Mouse (Mus musculus) hindbrain, embryonic 10.5 days (tissue): Measurements from ENCODE around the gene Rsu1. TPM values are rescaled to one million over a fixed set of nuclear protein-coding genes. Genes with fewer than 3 reads are reported as not detected.

ENCODE experiments used
- DNase-seq: peaks from one replicate; pipeline ENCODE4 v3.0.0-alpha.2; 2017; ENCODE audit warnings: low spot score
- H3K27ac ChIP-seq: fragments of 300-500 bp; sonication (generic); 2 replicates; pipeline ENCODE4 v1.5.1; 2016; ENCODE audit warnings: mild to moderate bottlenecking, moderate library complexity
- H3K27me3 ChIP-seq: fragments of 300-500 bp; sonication (generic); 2 replicates; pipeline ENCODE4 v1.6.1; 2016; ENCODE audit warnings: mild to moderate bottlenecking; ENCODE audit not compliant: poor library complexity, insufficient read depth, severe bottlenecking
- H3K36me3 ChIP-seq: fragments of 300-500 bp; sonication (generic); 2 replicates; pipeline ENCODE4 v1.6.1; 2016; ENCODE audit warnings: mild to moderate bottlenecking, moderate library complexity
- H3K4me1 ChIP-seq: fragments of 300-500 bp; sonication (generic); replicated peaks from 2 replicates; pipeline ENCODE4 v1.6.1; 2016; ENCODE audit warnings: mild to moderate bottlenecking
- H3K4me3 ChIP-seq: fragments of 300-500 bp; sonication (generic); 2 replicates; pipeline ENCODE4 v1.5.1; 2016; ENCODE audit warnings: mild to moderate bottlenecking, moderate library complexity
- H3K9me3 ChIP-seq: fragments of 300-500 bp; sonication (generic); 2 replicates; pipeline ENCODE4 v1.6.1; 2016; ENCODE audit warnings: mild to moderate bottlenecking, moderate library complexity
- WGBS: fragments of 180-500 bp; shearing (Covaris S2); methylation state at CpG from one replicate; pipeline ENCODE4 v1.1.7; 2016; 5-methylcytosine and 5-hydroxymethylcytosine counted together
- polyA plus RNA-seq: library from polyadenylated mRNA; unstranded; fragments of >200 nt; fragmentation: Nextera tagmentation; extraction: Ambion mirVana; gene quantifications from 2 replicates; pipeline ENCODE4 v1.2.1, GENCODE M21; 2016

Gene Rsu1
- polyA plus RNA-seq, 1 experiment from 2014 or later, result 71.6 TPM

DNA sequence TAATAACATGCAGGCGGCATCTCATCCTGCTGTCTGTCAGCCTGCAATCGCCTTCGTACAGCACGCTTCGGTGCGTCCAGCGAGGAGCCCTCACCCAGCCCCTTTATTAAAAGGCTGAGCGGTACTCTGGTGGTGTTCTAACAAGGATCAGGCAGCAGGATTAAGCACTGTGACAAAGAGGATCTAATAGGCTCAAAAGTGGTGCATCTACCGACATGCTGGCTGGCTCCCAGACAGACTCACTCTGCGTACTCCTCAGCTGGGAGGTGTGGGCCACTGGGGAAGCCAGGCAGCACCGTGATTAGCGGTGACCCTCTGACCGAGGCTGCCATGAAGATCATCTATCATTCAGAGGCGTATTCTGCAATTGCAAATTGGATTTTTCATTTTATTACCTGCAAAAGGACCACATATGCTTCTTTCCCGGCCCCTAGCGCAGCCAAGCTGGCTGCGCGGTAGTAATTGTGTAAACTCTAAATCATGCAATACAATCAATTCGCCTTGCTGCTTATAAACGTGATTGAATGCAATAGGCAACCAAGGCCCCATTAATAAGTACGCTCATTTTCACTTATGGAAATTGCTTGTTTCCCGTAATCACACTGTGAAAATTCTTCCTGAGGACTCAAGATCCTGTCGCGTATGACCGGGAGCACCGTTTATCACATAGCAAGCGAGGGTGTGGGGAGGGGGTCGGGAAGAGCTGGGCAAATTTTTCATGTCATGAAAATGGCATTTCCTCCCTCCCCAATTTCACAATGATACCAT lies 95.5 kb downstream of the Rsu1 start:
- Histone ChIP-seq H3K27ac (peak overlapping the region; percentile 6; the same call in 1 of the 2 replicates), H3K27me3 (no peaks in the 10 kb centered on the region), H3K4me3 (no peak overlapping the region), H3K4me1 (peaks cover 29% of the 10 kb centered on the region), H3K36me3 (no peaks in the 10 kb centered on the region), H3K9me3 (no peaks in the 10 kb centered on the region)
- peak; percentile 25 for DNase-seq
- WGBS, result 74% methylated on average over 28 of the region's 28 CpGs

GRCm38 (mm10) chr2:13174461-13174860 lies 96.8 kb downstream of the Rsu1 start:
- WGBS, result 58% methylated on average over 7 of the region's 7 CpGs
- H3K27me3 ChIP-seq, result no peaks in the 10 kb centered on the region
- DNase-seq, result no peak

DNA sequence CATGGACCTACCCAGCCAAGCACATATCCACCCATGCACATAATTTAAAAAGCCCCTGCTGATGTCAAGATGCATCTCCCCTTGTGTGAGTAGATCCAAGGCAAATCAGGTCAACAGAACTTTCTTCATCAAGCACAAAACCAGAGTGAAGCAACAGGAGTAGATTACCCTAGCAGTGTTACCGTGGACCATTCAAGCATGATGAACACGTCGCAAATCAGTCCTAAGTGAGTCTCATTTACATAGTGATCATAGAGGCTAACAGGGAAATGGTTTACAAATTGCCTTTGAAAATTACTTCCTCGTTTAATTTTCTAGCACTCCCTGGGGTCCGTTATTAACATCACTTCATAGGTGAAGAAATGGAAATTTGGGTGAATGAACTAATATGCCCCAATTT lies 100.6 kb downstream of the Rsu1 start:
- Histone ChIP-seq H3K4me1 (peaks cover 15% of the 10 kb centered on the region), H3K9me3 (no peaks in the 10 kb centered on the region), H3K36me3 (no peaks in the 10 kb centered on the region), H3K27ac (no peak overlapping the region), H3K4me3 (no peak overlapping the region), H3K27me3 (no peaks in the 10 kb centered on the region)
- DNase-seq, result no peak
- WGBS, result 93% methylated on average over 5 of the region's 5 CpGs

More at GRCm38 (mm10) chr2:13174461-13174860, 96.8 kb downstream of the Rsu1 start:
- Histone ChIP-seq H3K9me3 (no peaks in the 10 kb centered on the region), H3K4me1 (peaks cover 29% of the 10 kb centered on the region), H3K27ac (peak overlapping the region; percentile 6; the same call in 1 of the 2 replicates), H3K36me3 (no peaks in the 10 kb centered on the region), H3K4me3 (no peak overlapping the region)

DNA sequence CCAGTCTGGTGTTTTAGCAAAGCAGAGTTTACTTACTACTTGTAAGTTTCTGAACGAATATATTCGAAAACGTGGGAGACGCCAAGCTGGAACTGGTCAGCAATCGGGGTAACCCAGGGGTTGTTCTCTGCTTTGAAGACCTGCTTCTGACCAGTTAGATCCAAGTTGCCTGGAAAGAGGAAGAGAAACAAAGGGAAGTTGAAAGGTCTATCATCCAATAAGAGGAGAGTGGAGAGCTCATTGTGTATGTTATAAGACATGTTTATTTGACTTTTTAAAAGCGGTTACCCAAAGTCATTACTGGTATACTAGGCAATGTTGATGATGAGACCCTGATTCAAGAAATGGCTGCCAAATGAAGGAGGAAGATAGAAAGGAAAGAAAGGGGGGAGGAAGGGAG lies 101.3 kb downstream of the Rsu1 start:
- 92% methylated on average over 6 of the region's 6 CpGs for WGBS
- no peak for DNase-seq
- no peaks in the 10 kb centered on the region for H3K9me3 ChIP-seq
- no peaks in the 10 kb centered on the region for H3K36me3 ChIP-seq
- H3K4me3 ChIP-seq, result no peak overlapping the region
- no peak overlapping the region for H3K27ac ChIP-seq
- peaks cover 8% of the 10 kb centered on the region for H3K4me1 ChIP-seq
- H3K27me3 ChIP-seq, result no peaks in the 10 kb centered on the region

DNA sequence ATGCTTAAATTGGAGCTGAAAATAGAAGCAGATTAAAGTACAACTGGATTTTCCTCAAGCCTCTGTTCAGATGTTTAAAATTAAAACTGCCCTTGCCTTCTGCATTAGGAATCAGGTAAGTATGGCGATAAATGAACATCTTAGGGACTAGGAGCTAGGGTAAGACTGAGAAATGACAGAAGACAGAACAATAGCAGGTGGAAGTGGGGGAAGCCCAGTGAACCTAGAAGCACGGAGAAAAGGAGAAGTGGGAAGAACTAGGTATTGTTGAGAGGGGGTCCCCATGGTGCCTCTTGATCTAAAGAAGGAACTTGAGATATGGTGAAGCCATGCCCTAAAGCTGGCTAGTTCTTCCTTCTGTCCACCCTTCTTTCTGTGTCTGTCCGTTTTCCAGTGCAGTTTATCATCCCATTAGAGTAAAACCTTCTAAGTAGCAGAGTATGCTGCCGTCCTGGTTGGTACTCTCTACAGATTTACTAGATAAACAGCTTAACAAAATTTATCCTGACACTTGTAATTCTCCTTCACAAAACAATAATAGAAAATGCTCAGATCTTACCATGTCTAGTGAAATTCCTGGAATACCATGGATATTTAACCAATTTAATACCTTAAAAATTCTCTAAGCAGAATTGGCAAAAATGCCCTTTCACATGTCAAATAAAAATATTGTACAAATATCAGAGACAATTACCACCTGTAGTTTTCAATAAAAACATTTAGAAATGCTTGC lies 101.9 kb downstream of the Rsu1 start:
- H3K36me3 ChIP-seq, result no peaks in the 10 kb centered on the region
- H3K27ac ChIP-seq, result no peak overlapping the region
- H3K9me3 ChIP-seq, result no peaks in the 10 kb centered on the region
- no peaks in the 10 kb centered on the region for H3K27me3 ChIP-seq
- H3K4me1 ChIP-seq, result peaks cover 1% of the 10 kb centered on the region
- no peak overlapping the region for H3K4me3 ChIP-seq
- WGBS, result 79% methylated on average over 4 of the region's 4 CpGs
- no peak for DNase-seq

GRCm38 (mm10) chr2:13168743-13169142 lies 102.5 kb downstream of the Rsu1 start:
- WGBS, result 38% methylated on average over 5 of the region's 5 CpGs

GRCm38 (mm10) chr2:13161717-13162116 lies 109.5 kb downstream of the Rsu1 start:
- Histone ChIP-seq H3K4me3 (no peak overlapping the region), H3K4me1 (no peaks in the 10 kb centered on the region), H3K27ac (no peak overlapping the region), H3K36me3 (no peaks in the 10 kb centered on the region), H3K27me3 (no peaks in the 10 kb centered on the region), H3K9me3 (no peaks in the 10 kb centered on the region)
- DNase-seq, result no peak
- 90% methylated on average over 2 of the region's 2 CpGs for WGBS

More at GRCm38 (mm10) chr2:13168743-13169142, 102.5 kb downstream of the Rsu1 start:
- no peaks in the 10 kb centered on the region for H3K9me3 ChIP-seq
- DNase-seq, result peak; percentile 63
- no peak overlapping the region for H3K27ac ChIP-seq
- H3K36me3 ChIP-seq, result no peaks in the 10 kb centered on the region
- no peaks in the 10 kb centered on the region for H3K27me3 ChIP-seq
- no peaks in the 10 kb centered on the region for H3K4me1 ChIP-seq
- H3K4me3 ChIP-seq, result no peak overlapping the region

DNA sequence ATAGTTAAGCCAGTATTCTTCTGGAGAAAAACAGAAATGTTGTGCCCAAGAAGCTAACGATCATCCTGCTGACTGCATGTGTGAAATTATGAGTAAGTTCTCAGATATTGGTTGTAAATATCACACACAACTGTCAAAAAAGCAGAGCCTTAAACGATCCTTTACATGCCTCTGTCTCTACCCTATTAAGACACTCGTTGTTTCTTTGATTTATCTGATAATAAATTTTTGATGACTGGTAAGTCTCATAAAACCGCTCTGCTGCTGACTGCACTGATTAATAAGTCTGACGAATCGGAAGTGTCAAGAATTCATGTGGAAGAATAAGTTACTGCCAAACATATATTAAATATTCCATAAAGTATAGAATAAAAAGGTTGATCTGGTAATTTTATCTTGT lies 126.0 kb downstream of the Rsu1 start:
- H3K27me3 ChIP-seq, result no peaks in the 10 kb centered on the region
- no peaks in the 10 kb centered on the region for H3K36me3 ChIP-seq
- WGBS, result 95% methylated on average over 6 of the region's 6 CpGs
- H3K4me1 ChIP-seq, result no peaks in the 10 kb centered on the region
- no peak for DNase-seq
- H3K9me3 ChIP-seq, result no peaks in the 10 kb centered on the region
- H3K27ac ChIP-seq, result no peak overlapping the region
- no peak overlapping the region for H3K4me3 ChIP-seq

GRCm38 (mm10) chr2:13134890-13135289 lies 136.3 kb downstream of the Rsu1 start:
- Histone ChIP-seq H3K36me3 (no peaks in the 10 kb centered on the region), H3K4me1 (peaks cover 8% of the 10 kb centered on the region), H3K9me3 (no peaks in the 10 kb centered on the region), H3K27ac (no peak overlapping the region), H3K27me3 (no peaks in the 10 kb centered on the region), H3K4me3 (no peak overlapping the region)
- WGBS, result 75% methylated on average over 2 of the region's 2 CpGs
- DNase-seq, result no peak

- DNase-seq, result no peak
- H3K27ac ChIP-seq, result no peak overlapping the region
- WGBS, result 91% methylated on average over 8 of the region's 8 CpGs
- H3K27me3 ChIP-seq, result no peaks in the 10 kb centered on the region
- H3K9me3 ChIP-seq, result no peaks in the 10 kb centered on the region
- H3K4me3 ChIP-seq, result no peak overlapping the region
- H3K36me3 ChIP-seq, result no peaks in the 10 kb centered on the region
- H3K4me1 ChIP-seq, result peaks cover 17% of the 10 kb centered on the region
These were observed 138.4 kb downstream of the Rsu1 start for GRCm38 (mm10) chr2:13132841-13133240.

GRCm38 (mm10) chr2:13132406-13132805 lies 138.8 kb downstream of the Rsu1 start:
- H3K27me3 ChIP-seq, result no peaks in the 10 kb centered on the region
- DNase-seq, result no peak
- H3K27ac ChIP-seq, result no peak overlapping the region
- H3K36me3 ChIP-seq, result no peaks in the 10 kb centered on the region
- H3K4me1 ChIP-seq, result peaks cover 17% of the 10 kb centered on the region
- H3K9me3 ChIP-seq, result no peaks in the 10 kb centered on the region
- 85% methylated on average over 8 of the region's 8 CpGs for WGBS
- H3K4me3 ChIP-seq, result no peak overlapping the region

- no peaks in the 10 kb centered on the region for H3K36me3 ChIP-seq
- peaks cover 17% of the 10 kb centered on the region for H3K4me1 ChIP-seq
- no peaks in the 10 kb centered on the region for H3K9me3 ChIP-seq
- H3K27ac ChIP-seq, result peak overlapping the region; percentile 62
- H3K4me3 ChIP-seq, result peak overlapping the region; percentile 24; the same call in 1 of the 2 replicates
- H3K27me3 ChIP-seq, result no peaks in the 10 kb centered on the region
- WGBS, result 33% methylated on average over 10 of the region's 10 CpGs
- DNase-seq, result peak; percentile 23
These were observed 141.4 kb downstream of the Rsu1 start for GRCm38 (mm10) chr2:13129859-13130258.

- peaks cover 17% of the 10 kb centered on the region for H3K4me1 ChIP-seq
- no peaks in the 10 kb centered on the region for H3K27me3 ChIP-seq
- 47% methylated on average over 10 of the region's 10 CpGs for WGBS
- H3K36me3 ChIP-seq, result no peaks in the 10 kb centered on the region
- peak overlapping the region; percentile 24 for H3K4me3 ChIP-seq
- no peak for DNase-seq
- H3K27ac ChIP-seq, result peak overlapping the region; percentile 62
- H3K9me3 ChIP-seq, result no peaks in the 10 kb centered on the region
These were observed 141.9 kb downstream of the Rsu1 start for GRCm38 (mm10) chr2:13129337-13129736.
